Mouse (Mus musculus) v-Abl transformed pro-B cells (cell line): ENCODE data around the gene Hoxc5.

Experiments
- in situ Hi-C, 2 experiments: fragments of 400-800 bp; cut with MboI; formaldehyde crosslinking; loops; one replicate each; pipeline ENCODE4 v1.15.1; 2025; ENCODE audit not compliant: unreplicated experiment in 2 of 2

Hoxc5 gene

DNA sequence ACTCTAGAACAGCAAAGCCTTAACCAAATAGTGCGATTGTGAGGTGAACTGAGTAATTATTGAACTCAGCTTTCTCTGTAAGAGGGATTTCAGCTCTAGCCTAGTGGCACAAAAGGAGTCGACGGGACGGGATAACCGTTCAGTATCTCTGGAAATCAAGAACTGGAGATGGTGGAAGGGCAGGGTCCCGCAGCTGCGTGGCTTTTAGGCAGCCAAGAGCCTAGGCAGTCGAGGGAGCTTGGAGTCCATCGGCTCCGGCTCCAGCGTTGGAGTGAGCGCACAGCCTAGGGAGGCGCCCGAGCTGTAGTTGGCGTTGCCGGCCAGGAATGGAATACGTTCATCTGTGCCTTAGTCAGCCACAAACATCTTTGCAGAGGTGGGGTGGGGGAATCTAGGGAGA lies 38.1 kb downstream of the Hoxc5 start:
- in situ Hi-C loops: no loop called here

DNA sequence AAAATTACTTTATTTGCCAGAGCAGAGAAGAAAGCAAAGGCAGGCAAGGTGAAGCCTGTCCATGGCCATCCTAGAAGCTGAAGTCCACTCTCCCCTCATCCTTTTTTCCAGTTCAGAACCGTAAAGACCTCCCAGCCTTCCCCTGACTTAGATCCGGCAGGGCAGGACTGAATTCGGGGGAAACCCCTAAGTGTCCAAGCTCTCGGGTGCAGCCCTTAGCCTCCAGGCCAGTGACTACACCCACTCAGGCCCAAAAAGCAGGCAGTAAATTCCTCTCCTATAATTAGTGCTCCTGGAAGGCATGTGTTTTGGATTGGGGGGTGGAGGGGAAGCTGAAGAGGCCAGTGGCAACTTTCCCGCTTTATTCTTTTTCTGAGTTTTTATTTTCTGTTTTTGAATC lies 38.6 kb downstream of the Hoxc5 start:
- in situ Hi-C loops: no loop called here

DNA sequence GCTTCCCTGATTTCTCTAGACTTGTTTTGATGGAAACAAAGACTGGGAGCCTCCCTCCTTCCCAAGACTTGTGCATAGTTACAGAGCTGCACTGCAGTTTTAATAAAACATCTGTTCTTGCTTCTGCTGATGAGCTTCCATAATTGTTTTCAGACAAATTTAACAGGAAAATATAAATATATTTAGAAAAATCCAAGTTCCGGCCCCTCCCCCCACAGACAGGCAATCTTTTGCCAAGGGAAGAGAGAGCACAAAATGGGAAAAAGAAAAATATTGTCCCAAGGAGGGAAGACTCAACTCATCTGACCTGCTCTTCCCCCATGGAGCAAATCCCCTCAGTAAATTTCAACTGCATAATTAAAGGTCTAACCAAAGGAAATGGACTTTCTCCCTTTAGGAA lies 39.1 kb downstream of the Hoxc5 start:
- in situ Hi-C loops: no loop called here

DNA sequence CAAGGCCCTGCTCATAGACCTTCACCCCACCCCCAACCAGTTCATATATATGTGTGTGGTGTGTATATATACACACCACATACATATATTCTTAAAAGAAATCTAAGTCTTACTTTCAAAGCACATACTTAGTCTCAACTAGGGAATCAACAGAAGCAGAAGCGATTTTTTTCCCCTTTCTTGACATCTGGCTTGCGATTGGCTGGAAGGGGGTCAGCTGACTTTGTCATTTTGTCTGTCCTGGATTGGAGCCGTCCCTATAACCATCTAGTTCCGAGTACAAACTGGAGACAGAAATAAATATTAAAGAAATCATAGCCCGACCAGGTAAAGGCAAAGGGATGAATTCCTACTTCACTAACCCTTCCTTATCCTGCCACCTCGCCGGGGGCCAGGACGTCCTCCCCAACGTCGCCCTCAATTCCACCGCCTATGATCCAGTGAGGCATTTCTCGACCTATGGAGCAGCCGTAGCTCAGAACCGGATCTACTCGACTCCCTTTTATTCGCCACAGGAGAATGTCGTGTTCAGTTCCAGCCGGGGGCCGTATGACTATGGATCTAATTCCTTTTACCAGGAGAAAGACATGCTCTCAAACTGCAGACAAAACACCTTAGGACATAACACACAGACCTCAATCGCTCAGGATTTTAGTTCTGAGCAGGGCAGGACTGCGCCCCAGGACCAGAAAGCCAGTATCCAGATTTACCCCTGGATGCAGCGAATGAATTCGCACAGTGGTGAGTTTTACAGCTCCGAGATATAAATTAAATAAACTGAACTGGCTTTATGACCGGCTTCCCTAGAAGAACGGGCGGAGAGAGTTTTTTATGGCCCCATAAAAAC lies 42.2 kb downstream of the Hoxc5 start:
- in situ Hi-C loops: loop anchor here in 1 of 2 experiments (5.0 kb wide), 1 partner anchor 163 kb away; no protein-coding TSS in a partner anchor

DNA sequence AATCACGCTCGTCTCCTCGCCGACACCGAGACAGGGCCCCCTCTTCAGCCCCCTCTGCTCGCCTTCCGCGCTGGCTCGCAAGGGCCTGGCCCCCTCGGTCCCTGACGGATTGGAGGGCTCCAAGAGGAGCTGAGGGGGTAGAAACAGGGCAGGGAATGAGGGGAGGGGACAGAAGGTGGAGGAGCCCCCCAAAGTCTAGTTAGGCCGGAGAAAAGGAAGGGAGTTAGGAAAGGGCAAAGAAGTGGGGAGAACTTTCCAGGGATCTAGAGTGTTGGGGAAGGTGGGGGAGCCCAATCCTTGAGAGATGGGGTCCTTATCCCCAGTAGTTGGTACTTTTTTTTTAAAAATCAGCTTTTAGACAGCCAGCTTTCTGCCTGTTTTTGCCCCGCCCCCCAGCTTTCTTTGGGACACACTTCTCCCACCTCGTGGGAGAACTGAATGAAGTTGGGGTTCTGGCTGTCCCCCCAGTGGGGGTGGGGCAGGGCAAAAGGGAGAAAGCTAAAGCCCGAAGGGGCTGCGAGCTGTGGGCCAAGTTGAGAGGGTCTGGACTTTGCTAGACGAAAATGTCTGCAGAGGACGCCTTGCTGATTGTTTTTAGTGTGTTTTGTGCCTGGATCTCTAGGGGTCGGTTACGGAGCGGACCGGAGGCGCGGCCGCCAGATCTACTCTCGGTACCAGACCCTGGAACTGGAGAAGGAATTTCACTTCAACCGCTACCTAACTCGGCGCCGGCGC lies 43.0 kb downstream of the Hoxc5 start:
- in situ Hi-C loops: loop anchor here in 1 of 2 experiments (5.0 kb wide), 1 partner anchor 162 kb away; no protein-coding TSS in a partner anchor

DNA sequence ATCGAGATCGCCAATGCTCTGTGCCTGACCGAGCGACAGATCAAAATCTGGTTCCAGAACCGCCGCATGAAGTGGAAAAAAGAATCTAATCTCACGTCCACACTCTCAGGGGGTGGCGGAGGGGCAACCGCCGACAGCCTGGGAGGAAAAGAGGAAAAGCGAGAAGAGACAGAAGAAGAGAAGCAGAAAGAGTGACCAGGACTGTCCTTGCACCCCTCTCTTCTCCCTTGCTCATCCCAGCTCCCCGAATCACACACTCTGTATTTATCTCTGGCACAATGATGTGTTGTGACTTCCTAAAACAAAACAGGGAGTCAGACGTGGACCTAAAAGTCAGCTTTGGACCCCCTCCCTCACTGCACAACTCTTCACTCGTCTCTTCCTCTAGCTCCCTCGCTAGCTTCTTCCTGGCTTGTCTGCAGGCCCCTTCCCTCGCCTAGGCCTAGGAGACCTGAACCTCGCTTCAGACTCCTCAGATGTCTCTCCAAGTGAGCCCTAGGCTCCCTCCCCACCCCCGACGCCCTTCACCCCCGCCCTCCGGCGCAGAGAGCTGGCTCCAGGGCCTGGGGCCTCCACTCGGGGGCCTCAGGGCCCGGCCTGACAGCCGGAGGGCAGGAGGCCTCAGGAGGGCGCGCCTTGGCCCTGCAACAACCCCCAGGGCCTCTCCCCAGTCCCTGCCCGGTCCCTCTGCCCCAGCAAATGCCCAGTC lies 43.8 kb downstream of the Hoxc5 start:
- in situ Hi-C loops: loop anchor here in 1 of 2 experiments (5.0 kb wide), 1 partner anchor 161 kb away; no protein-coding TSS in a partner anchor

DNA sequence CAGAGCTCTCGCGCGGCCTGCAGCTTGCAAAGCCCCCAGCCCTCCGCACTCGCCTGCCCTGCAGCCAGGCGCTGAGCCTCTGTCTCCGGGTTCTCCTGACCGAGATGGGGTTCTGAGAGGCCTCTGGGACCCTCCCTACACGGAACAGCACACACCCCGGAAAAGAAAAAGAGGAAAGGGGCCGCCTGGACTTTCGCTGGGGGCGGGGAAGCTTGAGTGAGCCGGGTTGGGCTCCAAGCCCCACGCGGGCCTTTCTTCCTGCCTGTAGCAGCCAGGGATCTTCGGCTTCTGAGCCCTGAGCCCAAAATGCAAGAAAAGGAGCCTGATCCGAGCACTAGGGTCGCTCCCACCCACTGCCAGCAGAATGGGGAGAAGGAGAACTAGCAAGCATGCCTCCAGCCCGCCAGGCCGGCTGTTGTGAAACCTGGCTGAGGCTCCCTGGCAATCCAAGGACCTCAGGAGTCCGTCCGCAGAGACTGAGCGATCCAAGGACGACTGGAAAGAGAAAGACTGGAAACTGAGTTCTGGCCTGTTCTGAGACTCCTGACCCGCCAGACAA lies 44.8 kb downstream of the Hoxc5 start:
- in situ Hi-C loops: loop anchor here in 1 of 2 experiments (5.0 kb wide), 1 partner anchor 160 kb away; no protein-coding TSS in a partner anchor

DNA sequence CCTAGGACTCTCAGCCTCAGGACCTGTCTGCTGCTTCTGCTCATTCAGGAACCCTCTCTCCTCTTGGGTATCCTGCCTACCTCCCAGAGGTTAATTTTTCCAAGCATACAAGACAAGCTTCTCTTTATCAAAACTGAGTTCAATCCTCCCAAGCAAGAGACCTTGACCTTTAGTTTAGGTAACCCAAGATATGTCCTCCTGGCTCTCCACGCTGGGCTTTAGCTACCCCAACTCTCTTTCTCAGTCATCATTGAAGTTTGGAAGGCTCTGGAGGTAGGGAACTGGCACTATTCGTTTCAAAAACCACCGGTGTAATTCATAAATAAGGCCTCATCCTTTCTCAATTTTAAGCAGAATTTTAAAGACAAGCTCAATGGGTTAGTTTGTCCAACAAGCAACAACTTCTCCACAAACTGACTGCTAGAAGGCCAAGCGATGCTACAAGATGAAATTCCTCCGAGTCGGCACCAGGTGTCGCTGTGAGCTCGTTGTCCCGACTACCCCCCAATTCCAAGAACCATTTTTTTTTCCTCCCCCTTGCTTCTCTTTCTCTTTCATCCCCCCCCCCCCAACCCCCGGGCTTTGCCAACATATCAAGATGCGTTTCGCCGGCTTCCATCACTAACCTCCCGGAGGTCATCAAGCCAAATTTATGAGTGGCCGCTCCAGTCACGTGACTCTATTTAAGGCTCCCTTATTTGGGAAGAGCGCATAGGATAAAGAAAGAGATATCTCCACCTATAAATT lies 46.2 kb downstream of the Hoxc5 start:
- in situ Hi-C loops: loop anchor here in 1 of 2 experiments (5.0 kb wide), 1 partner anchor 159 kb away; no protein-coding TSS in a partner anchor

DNA sequence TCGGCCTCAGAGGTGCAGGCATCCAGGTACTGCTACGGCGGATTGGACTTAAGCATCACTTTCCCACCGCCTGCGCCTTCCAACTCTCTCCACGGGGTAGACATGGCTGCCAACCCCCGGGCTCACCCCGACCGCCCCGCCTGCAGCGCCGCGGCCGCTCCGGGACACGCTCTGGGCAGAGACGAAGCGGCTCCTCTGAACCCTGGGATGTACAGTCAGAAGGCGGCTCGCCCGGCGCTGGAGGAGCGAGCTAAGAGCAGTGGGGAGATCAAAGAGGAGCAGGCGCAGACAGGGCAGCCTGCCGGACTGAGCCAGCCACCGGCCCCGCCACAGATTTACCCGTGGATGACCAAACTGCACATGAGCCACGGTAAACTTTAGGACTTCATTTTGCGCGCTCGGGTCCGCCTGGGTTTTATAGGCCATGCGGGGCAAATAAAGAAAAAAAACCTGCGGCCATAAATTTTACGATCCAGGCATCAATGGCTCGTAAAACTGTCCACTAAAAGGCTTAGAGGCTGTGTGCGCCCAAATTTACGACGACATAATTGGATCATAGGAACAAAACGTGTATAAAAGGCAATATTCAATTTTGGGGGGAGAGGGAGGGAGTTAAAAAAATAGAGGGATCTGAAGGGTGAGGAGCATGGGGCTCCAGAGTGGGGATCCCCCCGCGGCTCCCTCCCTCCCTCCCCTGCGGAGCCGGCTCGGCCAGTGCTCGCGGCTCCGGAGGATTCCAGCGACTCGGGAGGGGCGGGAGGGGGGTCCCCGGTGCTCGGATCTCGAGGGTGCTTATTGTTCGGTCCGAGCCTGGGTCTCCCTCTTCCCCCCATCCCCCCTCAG lies 47.1 kb downstream of the Hoxc5 start:
- in situ Hi-C loops: loop anchor here in 1 of 2 experiments (5.0 kb wide), 1 partner anchor 158 kb away; no protein-coding TSS in a partner anchor

DNA sequence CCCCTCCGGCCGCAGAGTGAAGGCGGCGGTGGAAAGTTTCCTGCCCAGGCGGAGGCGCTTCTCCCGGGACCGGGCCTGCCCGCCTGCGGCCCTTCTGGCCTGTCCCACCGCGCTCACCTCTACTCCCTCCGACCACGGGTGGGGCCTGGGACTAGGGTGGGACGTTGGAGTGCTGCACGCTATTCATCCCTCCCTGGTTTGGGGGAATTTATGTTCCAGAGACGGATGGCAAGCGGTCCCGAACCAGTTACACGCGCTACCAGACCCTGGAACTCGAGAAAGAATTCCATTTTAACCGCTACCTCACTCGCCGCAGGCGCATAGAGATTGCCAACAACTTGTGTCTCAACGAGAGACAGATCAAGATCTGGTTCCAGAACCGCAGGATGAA lies 47.8 kb downstream of the Hoxc5 start:
- in situ Hi-C loops: no loop called here

DNA sequence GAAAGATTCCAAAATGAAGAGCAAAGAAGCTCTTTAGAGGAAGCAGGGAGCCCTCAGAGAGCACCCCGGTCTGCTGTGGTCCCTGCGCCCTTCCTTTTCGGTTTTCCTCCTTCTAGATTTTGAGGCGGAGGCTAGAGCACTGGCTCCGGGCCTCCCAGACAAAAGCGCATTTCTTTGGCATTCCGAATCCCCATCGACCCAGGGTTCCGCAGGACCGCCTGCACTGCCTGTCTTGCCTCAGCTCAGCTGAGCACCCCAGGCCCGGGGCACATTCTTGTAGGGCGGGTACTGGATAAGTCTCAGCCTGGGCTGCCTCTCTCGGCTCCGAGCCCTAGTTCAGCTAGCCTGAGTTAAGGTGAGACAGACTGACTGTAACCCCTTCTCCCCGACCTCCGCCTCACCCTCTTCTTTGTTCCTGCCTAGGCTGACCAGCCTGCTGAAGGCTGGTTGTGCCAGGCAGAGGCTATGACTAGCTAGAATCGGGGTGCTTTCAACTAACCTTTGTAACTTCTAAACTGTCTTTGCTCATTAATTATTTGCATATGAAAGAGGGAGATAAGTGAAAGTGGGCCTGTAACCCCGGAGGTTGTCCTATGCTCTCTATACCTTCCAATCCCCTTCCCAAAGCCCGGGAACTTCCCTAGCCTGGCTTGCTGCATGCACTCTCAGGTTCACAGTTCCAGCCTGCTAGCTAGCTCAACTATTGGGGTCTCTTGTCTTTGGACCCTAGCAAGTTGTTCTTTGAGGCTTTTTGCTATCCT lies 48.3 kb downstream of the Hoxc5 start:
- in situ Hi-C loops: no loop called here

DNA sequence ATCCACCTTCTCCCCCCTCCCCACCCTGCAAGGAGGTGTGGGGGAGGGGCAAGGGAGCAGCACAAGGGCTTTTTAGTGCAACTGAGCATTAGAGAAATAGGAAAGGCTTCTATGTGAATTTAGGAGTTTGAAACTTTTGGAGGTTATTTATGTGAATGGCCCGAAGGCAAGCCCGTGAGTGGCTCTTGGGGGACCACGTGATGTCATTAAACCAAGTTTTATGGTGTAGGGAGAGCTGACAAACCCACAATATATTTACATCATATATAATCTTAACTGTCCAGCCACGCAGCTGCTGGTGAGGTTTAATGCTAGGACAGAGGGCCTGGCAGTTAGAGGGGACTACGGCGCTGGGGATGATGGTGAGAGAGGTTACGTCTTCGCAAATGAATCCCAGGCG lies 51.4 kb downstream of the Hoxc5 start, which contains the start of gene Hoxc4:
TSS of gene Hoxc4 (plus strand) at position 299 of the 400 bp plus-strand sequence.
- in situ Hi-C loops: no loop called here

DNA sequence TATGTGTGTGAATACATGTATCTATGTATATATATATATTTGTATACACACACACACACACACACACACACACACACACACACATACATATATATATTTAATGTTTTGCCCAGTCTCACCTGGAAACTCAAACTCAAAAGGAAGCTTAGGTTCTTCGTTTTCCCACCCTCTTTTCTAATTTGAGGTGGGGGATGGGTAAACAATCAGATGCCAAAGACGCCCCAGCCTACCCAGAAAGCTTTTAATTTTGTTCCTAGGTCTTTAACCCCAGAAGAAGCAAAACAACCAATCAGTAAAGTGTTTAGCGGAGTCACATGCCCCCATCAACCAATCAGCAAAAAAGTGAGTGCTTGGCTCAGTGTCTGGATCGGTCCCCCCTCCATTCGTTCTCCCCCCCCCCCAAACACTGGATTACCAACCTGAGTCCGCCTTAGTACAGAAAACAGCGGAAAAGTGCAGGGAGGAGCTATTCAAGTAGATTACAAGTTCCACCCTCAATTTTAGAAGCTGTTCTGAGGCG lies 53.7 kb downstream of the Hoxc5 start:
- in situ Hi-C loops: no loop called here

DNA sequence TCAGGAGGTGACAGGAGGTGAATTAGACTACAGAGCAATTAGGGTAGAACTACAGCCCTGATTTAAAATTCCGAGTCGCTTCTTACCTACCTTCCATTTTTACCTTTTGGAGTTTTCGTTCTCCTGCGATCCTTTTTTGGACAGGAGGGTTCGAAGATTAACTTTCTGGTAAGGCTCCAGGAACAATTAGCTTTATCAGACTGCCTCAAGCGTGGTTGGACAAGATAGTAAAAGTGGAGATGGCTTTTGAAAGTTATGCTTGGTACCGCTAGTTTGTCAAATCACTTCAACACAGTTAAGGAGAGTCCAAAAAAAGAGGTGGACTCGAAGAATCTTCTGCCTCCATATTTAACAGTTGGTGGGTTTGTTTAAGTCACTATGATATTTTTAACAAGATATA lies 54.3 kb downstream of the Hoxc5 start:
- in situ Hi-C loops: no loop called here

DNA sequence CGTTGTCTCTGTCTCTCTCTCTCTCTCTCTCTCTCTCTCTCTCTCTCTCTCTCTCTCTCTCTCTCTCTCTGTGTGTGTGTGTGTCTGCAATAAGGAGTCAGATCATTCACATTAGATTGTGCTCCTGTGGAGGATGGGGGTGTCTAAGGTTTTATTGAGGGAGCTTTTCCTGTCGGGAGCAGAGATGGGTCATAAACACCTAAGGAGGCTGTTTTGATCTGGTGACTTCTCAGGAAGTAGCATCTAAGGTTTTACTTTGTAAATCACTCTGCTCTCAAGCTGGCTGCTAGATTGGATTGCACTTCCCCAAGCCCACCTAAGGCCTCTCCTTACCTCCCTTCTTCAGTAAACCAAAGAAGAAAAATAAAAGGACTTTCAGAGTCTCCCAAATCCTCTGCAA lies 56.9 kb downstream of the Hoxc5 start:
- in situ Hi-C loops: no loop called here

DNA sequence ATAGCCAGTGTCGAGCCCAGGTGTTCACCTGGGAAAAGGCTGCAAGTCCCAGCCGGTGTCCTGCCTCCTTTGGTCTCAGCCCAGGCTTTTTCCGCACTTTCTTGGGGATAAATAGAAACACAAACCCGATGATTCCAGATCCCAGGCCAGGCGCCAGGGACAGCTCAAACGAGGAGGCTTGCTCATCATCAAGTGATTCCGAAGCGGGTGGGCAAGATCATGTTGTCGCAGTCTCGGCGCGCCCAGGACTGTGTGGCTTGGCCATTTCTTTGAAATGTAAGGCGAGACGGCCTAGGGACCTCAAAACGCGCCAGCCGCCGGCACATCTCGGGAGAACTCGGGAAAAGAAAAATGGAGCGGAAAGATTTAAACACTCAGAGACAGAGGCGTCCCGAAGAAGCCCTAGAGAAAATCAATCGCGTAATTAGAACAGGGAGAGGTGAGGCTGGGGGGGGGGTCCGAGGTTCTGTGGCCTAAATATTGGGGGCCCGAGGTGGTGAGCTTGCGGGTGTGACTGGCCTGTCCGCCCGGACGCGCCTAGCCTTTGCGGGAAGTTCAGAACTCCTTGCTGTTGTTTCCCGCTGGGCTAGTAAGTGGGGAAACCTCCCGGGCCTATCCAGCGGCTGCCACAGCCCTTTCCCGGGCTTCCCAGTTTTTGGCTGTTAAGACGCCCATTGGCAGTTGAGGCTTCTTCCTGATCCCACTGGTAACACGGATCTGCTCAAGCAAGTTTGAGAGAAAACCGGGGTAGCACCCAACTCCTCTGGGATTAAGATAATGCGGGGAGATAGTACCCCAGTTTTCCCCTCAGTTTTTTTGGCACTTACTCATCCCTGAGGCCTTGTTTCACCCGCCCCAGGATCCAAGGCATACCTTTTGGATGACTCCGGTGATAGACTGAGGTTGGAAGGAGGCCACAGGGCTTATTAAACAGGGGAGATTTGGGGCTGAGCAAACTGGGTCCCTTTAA lies 60.3 kb downstream of the Hoxc5 start:
- in situ Hi-C loops: no loop called here
